Mouse (Mus musculus) lung, postnatal 0 days (tissue): Measurements from ENCODE around the gene Tcf20.

Experiments used
- CTCF ChIP-seq: IDR thresholded peaks from 2 replicates; pipeline ENCODE4 v1.5.1; 2016; ENCODE audit warnings: antibody characterized with exemption, mild to moderate bottlenecking
- EP300 ChIP-seq: IDR thresholded peaks from 2 replicates; pipeline ENCODE4 v1.6.1; 2016; ENCODE audit warnings: antibody characterized with exemption, mild to moderate bottlenecking, control low read depth

GRCm38 (mm10) chr15:83009532-83009931 lies 21.9 kb upstream of the Tcf20 start:
- no peak for TF ChIP-seq EP300
- TF ChIP-seq CTCF, result no peak
